Mouse (Mus musculus): Measurements from ENCODE around the gene Tmem9b. TPM values are rescaled to one million over a fixed set of nuclear protein-coding genes. Genes with fewer than 3 reads are reported as not detected.
A peak's percentile ranks its signal among the peaks of the same experiment; 100 is the strongest.

The Tmem9b gene
- polyA plus RNA-seq, 1 experiment from 2014 or later, result 40.5 TPM

GRCm38 (mm10) chr7:109723697-109724096, 29.0 kb downstream of the Tmem9b start, which contains the start of gene BC051019:
TSS of gene BC051019 (minus strand) at chr7:109723850.
- Histone ChIP-seq H3K4me3 (ENCODE audit: low read depth, low read length) (no peak within 1 kb of the TSS), H3K27me3 (ENCODE audit: insufficient read depth, low read length) (no peaks in the 10 kb centered on the region), H3K27ac (ENCODE audit: low read depth) (no peak within 1 kb of the TSS), H3K4me2 (ENCODE audit: low read depth, low read length) (no peak within 1 kb of the TSS), H3K4me1 (ENCODE audit: insufficient read depth) (no peaks in the 10 kb centered on the region), H3K9me3 (ENCODE audit: low read length) (no peaks in the 10 kb centered on the region; the same call in 1 of the 2 replicates), H3K36me3 (replicated peaks; ENCODE audit: insufficient read depth, low read length) (no peaks in the 10 kb centered on the region), H3K9ac (replicated peaks) (no peak within 1 kb of the TSS)
- DNase-seq (no peak), ATAC-seq (no peak)
- 88% methylated on average over 5 of the region's 5 CpGs for WGBS (ENCODE audit: insufficient replicate concordance)
- TF ChIP-seq CTCF (IDR thresholded peaks at IDR 0.05; ENCODE audit: low read depth) (no peak), EP300 (IDR thresholded peaks at IDR 0.05; ENCODE audit: low read depth) (no peak)

- DNase-seq (no peak), ATAC-seq (no peak)
- WGBS (ENCODE audit: insufficient replicate concordance), result 91% methylated on average over 8 of the region's 8 CpGs
- H3K27me3 ChIP-seq (ENCODE audit: insufficient read depth, low read length), result no peaks in the 10 kb centered on the region
- TF ChIP-seq CTCF (IDR thresholded peaks at IDR 0.05; ENCODE audit: low read depth) (no peak), EP300 (IDR thresholded peaks at IDR 0.05; ENCODE audit: low read depth) (no peak)
- no peak overlapping the region for H3K4me2 ChIP-seq (ENCODE audit: low read depth, low read length)
- no peak overlapping the region for H3K9ac ChIP-seq (replicated peaks)
- H3K27ac ChIP-seq (ENCODE audit: low read depth), result no peak overlapping the region
- no peaks in the 10 kb centered on the region for H3K4me1 ChIP-seq (ENCODE audit: insufficient read depth)
- no peaks in the 10 kb centered on the region; the same call in 1 of the 2 replicates for H3K9me3 ChIP-seq (ENCODE audit: low read length)
- no peak overlapping the region for H3K4me3 ChIP-seq (ENCODE audit: low read depth, low read length)
- no peaks in the 10 kb centered on the region for H3K36me3 ChIP-seq (replicated peaks; ENCODE audit: insufficient read depth, low read length)
These were observed 29.6 kb downstream of the Tmem9b start for GRCm38 (mm10) chr7:109723114-109723513.

GRCm38 (mm10) chr7:109722618-109723017, 30.1 kb downstream of the Tmem9b start:
- no peaks in the 10 kb centered on the region for H3K4me1 ChIP-seq (ENCODE audit: insufficient read depth)
- no peaks in the 10 kb centered on the region; the same call in 1 of the 2 replicates for H3K9me3 ChIP-seq (ENCODE audit: low read length)
- TF ChIP-seq CTCF (IDR thresholded peaks at IDR 0.05; ENCODE audit: low read depth) (peak; percentile 45), EP300 (IDR thresholded peaks at IDR 0.05; ENCODE audit: low read depth) (no peak)
- no peaks in the 10 kb centered on the region for H3K36me3 ChIP-seq (replicated peaks; ENCODE audit: insufficient read depth, low read length)
- no peak for ATAC-seq
- no peak overlapping the region for H3K9ac ChIP-seq (replicated peaks)
- WGBS (ENCODE audit: insufficient replicate concordance), result 90% methylated on average over 2 of the region's 2 CpGs
- peak; percentile 29 for DNase-seq
- H3K4me2 ChIP-seq (ENCODE audit: low read depth, low read length), result no peak overlapping the region
- H3K27me3 ChIP-seq (ENCODE audit: insufficient read depth, low read length), result no peaks in the 10 kb centered on the region
- H3K27ac ChIP-seq (ENCODE audit: low read depth), result no peak overlapping the region
- no peak overlapping the region for H3K4me3 ChIP-seq (ENCODE audit: low read depth, low read length)

GRCm38 (mm10) chr7:109719286-109719685, 33.4 kb downstream of the Tmem9b start:
- no peak overlapping the region for H3K9ac ChIP-seq (replicated peaks)
- no peak overlapping the region for H3K4me2 ChIP-seq (ENCODE audit: low read depth, low read length)
- no peaks in the 10 kb centered on the region; the same call in 1 of the 2 replicates for H3K9me3 ChIP-seq (ENCODE audit: low read length)
- no peaks in the 10 kb centered on the region for H3K36me3 ChIP-seq (replicated peaks; ENCODE audit: insufficient read depth, low read length)
- H3K27me3 ChIP-seq (ENCODE audit: insufficient read depth, low read length), result no peaks in the 10 kb centered on the region
- H3K4me1 ChIP-seq (ENCODE audit: insufficient read depth), result no peaks in the 10 kb centered on the region
- H3K4me3 ChIP-seq (ENCODE audit: low read depth, low read length), result no peak overlapping the region
- ATAC-seq (no peak), DNase-seq (no peak)
- peak; percentile 57 for TF ChIP-seq CTCF (IDR thresholded peaks at IDR 0.05; ENCODE audit: low read depth)
- no peak for TF ChIP-seq EP300 (IDR thresholded peaks at IDR 0.05; ENCODE audit: low read depth)
- WGBS (ENCODE audit: insufficient replicate concordance), result 59% methylated on average over 9 of the region's 9 CpGs
- H3K27ac ChIP-seq (ENCODE audit: low read depth), result no peak overlapping the region

GRCm38 (mm10) chr7:109713434-109713982, 39.2 kb downstream of the Tmem9b start:
- Histone ChIP-seq H3K4me1 (ENCODE audit: insufficient read depth) (no peaks in the 10 kb centered on the region), H3K36me3 (replicated peaks; ENCODE audit: insufficient read depth, low read length) (peaks cover 31% of the 10 kb centered on the region), H3K27ac (ENCODE audit: low read depth) (no peak overlapping the region), H3K4me2 (ENCODE audit: low read depth, low read length) (no peak overlapping the region), H3K4me3 (ENCODE audit: low read depth, low read length) (no peak overlapping the region), H3K9ac (replicated peaks) (no peak overlapping the region), H3K27me3 (ENCODE audit: insufficient read depth, low read length) (no peaks in the 10 kb centered on the region), H3K9me3 (ENCODE audit: low read length) (no peaks in the 10 kb centered on the region)
- no peak for TF ChIP-seq EP300 (IDR thresholded peaks at IDR 0.05; ENCODE audit: low read depth)
- no peak for TF ChIP-seq CTCF (IDR thresholded peaks at IDR 0.05; ENCODE audit: low read depth)
- ATAC-seq, result no peak
- WGBS (ENCODE audit: insufficient replicate concordance), result 83% methylated on average over 2 of the region's 2 CpGs
- no peak for DNase-seq

- no peak overlapping the region for H3K4me2 ChIP-seq (ENCODE audit: low read depth, low read length)
- no peak for TF ChIP-seq CTCF (IDR thresholded peaks at IDR 0.05; ENCODE audit: low read depth)
- TF ChIP-seq EP300 (IDR thresholded peaks at IDR 0.05; ENCODE audit: low read depth), result no peak
- H3K9ac ChIP-seq (replicated peaks), result no peak overlapping the region
- ATAC-seq, result no peak
- no peak overlapping the region for H3K27ac ChIP-seq (ENCODE audit: low read depth)
- no peaks in the 10 kb centered on the region for H3K4me1 ChIP-seq (ENCODE audit: insufficient read depth)
- H3K4me3 ChIP-seq (ENCODE audit: low read depth, low read length), result no peak overlapping the region
- H3K9me3 ChIP-seq (ENCODE audit: low read length), result no peaks in the 10 kb centered on the region
- peaks cover 37% of the 10 kb centered on the region for H3K36me3 ChIP-seq (replicated peaks; ENCODE audit: insufficient read depth, low read length)
- no peaks in the 10 kb centered on the region for H3K27me3 ChIP-seq (ENCODE audit: insufficient read depth, low read length)
- no peak for DNase-seq
- 93% methylated on average over 7 of the region's 7 CpGs for WGBS (ENCODE audit: insufficient replicate concordance)
These were observed 40.5 kb downstream of the Tmem9b start for GRCm38 (mm10) chr7:109712198-109712597.

All from liver, postnatal 0 days (tissue).